Mouse (Mus musculus): Measurements from ENCODE around the gene Il4ra.

The Il4ra gene

DNA sequence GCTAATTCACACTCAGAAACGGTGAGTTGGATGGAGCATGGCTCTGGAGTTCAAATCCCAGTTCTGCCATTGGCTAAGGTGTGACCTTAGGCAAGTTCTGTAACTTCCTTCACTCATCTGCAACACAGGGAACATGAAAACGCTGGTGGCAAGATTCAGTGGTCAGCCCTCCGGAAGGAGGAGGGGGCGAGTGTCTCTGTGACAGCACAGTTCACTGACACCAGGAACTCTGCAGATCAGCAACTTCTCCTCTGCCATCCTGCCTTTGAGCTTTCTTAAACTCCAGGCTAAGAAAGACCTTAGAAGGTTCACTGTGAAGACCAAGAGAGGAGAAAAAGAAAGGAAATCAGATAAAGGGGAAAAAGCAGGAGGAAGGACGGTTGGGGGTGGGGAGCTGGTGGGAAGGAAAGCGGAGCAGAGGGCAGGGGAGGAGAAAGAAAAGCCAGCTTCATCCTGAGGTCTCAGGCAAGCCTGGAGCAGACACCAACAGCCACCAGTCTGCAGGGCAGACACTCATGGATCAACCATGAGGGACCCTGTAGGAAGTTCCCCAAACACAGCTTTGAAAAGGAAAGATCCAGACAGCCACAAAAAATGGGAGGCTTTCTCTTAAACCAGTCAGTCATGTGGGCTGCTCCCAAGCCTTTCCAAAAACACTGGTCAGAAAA lies 48.8 kb downstream of the Il4ra start:
- no peak for DNase-seq

DNA sequence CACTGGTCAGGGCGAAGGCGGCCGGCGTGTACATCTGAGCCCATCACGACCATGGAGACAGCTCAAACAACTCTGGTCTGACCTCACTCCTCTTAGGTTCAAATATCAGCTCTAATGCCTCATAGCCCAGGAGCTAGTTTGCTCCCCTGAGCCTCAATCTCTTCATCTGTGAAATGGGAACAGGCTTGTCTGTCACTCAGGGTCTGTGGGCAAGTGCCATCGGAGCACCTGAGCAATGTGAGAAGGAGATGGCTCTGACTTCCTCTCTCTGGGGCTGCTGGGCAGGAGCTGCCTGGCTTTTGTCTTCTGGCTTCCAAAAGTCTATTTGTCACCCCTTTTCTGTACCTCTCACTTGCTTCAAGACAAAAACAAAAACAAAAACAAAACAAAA lies 49.4 kb downstream of the Il4ra start:
- DNase-seq, result no peak

DNA sequence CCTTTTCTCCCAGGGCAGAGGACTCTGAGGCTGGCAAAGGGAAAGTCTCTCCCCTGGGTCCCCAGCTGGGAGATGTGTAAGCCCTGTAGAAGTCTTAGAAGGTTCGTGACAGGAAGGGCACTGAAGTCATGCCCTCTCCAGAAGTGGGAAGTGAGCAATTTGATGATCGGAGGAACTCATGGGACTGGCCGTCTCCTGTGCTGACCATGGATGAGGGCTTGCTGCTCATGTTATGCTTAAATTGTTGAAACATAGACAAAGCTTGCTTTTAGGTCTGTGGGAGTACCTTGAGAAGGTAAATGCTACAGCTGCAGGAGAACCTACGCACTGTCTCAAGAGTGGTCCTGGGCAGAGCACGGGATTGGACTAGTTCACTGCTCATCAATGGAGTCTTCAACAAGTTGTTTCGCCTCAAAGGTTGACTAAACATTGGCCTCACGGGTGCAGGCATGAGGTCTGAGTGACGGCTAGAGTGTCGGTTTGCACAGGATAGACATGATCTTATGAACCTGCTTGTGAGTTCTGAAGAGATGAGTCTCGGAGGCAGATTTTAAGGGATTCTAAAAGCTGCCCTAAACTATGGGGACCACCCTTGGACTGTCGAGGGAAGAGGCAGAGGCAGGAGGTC lies 50.0 kb downstream of the Il4ra start:
- no peak for DNase-seq

DNA sequence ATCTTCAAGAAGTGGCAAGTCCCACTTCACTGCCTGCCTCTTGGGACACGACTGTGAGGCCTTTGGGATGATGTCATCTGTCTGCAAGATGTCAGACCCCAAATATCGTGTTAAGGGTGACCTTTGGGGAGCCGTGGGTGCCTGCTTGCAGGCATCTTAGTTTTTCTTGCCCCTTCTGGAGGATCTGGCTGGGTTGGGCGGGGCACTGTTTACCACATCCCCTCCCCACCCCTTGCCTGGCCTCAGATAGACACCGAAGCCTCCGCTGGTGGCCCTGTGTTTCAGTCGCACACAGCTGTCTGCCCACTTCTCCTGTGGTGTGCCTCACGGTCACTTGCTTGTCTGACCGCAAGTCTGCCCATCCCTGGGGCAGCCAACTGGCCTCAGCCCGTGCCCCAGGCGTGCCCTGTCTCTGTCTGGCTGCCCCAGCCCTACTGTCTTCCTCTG lies 51.3 kb downstream of the Il4ra start, which contains the start of gene Il21r:
Gene Il21r, plus strand, starts transcription at position 245 of the 447 bp plus-strand sequence.
- no peak for DNase-seq

DNA sequence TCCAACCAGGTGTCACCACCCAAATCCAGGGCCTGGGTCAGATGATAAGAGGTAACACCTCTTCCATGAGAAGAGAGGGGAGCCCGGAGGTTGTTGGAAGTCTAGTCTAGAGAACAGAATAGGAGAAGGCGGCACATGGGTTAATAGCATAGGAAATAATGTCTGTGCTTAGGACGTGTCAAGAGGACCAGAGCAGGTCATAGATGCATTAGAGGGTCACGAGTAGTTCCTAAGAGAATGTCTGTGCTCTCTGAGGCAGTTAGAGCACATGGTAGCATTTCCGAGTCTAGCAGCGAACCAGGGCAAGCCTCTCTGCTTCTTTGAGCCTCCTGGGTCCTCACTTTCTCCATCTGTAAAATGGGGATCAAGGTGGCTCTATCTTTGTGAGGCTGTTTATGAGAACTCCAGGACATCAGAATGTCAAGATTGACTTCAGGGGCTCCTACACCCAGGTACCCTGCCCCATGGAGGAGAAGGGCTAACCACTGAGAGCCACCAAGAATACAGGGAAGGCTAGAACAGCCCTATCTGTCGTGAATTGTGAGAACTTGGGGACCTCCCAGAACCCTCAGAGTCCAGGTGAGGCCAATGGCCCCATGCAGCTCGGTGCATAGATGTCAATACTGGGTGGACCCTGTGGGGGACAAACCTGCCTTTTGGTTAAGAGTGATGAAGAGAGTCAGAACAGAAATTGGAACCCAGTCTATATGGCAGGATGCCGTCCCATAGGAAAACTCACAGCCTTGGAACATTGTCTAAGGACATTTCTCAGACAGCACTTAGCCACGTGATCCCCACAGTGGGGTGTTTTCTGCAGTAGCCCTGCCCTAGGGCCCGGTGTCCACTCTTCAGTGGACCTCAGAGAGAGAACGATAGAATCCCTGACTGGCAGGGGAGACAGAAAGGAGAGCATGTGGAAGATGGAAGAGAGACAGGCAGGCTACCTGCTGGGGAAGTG lies 52.7 kb downstream of the Il4ra start:
- DNase-seq, result no peak

DNA sequence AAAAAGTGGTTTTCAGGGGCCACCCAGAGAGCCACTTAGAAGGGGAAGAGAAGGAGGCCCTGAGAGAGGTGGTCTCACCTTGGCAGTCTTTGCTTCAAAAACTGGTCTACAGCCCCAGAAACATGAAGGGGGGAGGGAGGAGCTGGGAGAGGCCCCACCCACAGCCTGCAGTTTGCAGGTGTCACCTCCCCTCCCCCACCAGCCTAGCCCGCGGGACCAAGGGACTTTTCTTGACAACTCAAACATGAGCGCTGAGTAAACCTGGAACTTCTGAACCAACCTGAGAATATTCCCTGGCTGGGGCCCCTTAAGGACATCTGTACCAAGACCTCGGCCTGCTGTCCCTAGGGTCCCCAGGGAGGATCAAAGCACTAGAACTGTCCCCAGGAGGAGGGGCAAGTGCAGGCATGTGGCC lies 53.8 kb downstream of the Il4ra start:
- DNase-seq, result no peak

DNA sequence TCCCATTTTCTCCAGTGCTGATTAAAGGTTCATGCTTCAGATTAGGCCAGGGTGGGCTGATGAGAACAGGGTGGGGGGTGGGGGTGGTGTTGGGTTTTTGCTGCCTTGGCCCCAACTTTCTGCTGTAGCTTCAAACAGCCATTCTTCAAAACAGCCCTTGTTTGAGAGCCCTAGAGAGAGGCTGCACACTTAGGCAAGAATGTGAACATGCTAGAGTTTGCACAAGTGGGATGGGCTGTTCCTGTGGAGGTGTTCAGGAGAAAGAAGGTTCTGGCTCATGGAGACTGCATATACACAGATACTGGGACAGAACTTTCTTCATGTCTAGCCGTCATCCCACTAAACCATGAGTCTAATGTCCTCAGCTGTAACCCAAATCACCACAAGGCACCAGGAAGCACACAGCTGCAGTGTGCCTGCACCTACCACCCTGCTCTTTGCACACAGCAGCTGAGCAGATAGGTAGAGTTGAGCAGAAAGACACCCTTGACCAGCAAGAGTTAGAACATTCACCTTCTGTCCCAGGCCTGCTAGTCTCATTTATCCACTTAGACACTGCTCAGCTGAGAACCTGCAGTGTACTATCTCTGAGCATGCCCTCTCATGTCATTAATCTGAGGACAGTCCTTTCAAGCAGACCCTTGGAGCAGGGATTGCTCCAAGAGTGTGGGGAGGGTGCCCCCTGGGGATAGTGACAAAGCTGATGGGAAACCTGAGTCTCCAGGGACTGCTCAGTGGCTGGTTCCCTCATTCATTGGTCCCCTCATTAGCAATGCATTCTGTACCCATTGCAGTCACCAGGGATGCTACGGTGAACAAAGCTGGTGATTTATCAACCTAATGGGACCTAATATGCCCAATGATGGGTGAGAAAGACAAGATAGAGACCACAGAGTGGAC lies 54.6 kb downstream of the Il4ra start:
- no peak for DNase-seq

DNA sequence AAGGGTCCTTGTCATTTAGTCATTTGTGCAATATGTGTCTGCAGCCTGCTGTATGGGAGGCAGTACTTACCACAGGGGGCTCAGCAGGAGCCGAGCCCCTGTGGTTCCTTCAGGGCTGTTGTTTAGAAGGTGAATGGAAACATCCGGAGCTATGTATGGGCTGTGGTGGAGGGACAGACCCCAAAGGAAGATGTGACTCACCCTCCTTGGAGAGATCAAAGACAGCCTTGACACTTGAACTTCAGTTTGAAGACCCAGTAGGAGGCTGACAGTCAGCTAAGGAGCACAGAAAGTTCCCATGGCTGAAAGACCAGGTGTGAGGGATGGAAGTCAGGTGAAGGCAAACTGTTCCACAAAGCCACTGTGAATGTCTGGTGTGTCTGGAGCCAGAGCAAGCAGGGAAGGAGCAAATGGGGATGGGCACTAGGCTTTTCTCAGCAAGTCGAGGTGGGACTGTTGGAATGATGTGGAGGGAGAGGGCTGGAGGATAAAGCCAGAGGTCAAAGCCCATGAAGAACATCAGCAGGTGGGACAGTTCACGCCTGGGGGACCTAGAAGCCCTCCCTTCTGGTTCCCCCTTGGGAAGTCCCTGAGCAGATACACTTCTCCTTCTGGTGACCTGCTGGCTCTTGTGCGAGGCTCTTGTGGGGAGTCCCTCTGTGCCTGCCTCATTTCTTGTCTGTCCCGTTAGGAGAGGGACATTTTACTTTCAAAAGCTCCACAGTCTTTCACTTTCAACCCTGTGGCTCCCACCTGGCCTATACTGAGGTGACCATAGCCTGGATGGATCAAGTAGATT lies 55.7 kb downstream of the Il4ra start:
- no peak for DNase-seq

DNA sequence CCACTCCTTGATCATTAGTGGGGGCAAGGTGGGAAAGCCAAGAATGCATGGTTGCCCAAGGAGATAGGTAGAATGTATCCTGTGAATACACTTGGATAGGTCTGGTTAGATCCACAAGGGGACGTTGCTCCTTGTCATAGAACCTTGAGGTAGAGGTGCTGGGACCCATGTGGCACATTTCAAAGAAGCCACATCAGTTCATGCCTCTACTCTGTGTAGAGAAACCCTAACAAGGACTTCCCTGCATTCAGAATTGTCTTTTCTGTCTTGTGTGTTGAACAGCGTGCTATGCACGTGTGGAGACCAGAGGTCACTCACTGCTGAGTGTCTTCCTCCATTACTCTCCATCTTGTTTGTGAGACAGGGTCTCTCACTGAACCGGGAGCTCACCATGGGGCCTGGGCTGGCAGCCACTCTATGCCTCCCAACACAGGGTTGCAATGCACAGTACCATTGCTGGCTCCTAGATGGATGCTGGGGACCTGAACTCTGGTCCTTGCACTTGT lies 56.3 kb downstream of the Il4ra start:
- DNase-seq, result no peak

DNA sequence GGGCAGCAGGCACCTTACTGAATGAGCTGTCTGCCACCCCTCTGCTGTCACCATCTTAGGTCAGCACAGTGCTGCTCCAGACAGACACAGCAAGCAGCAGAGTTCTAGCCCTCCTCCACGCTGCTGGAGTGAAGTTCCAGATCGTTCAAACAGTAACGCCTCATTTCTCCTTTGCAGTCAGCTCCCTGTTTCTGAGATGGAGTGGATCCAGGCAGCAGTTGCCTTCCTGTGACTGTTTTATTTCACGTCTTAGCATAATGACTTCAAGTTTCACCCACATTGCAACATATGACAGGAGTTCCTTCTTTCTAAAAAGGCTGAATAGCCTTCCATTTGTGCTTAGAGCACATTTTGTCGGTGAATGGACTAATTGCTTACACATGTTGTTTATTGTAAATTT lies 61.7 kb downstream of the Il4ra start:
- DNase-seq, result no peak

DNA sequence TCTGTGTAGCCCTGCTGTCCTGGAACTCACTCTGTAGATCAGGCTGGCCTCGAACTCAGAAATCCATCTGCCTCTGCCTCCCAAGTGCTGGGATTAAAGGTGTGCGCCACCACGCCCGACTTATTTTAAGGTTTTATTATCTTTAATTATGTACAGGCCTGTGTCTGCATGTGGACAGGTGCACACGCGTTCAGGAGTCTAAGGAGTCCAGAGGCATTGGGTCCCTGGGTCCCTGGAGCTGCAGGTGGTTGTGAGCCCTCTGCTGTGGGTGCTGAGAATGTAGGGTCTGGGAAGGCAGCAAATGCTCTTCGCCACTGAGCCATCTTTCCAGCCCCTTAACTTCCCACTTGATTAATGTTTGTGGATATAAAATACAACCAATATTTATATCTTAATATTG lies 63.5 kb downstream of the Il4ra start:
- no peak for DNase-seq

DNA sequence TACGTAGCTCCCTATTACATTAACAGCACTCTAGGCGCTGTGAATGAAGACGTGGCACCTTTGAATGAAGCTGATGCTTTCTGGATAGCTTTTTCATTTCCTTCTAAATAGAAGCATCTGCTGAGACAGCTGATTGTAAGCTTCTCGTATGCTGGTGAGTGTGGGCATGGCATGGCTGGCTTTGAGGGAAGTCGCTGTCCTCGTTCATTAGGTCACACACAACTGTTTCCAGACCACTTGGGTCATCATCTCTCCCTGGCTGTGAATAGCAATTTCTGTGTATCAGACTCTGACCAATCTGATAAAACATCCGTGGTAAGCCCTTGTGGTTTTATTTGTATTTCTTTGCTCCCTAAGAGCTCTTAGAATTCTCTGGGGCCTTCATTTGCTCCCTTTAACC lies 66.1 kb downstream of the Il4ra start:
- no peak for DNase-seq

DNA sequence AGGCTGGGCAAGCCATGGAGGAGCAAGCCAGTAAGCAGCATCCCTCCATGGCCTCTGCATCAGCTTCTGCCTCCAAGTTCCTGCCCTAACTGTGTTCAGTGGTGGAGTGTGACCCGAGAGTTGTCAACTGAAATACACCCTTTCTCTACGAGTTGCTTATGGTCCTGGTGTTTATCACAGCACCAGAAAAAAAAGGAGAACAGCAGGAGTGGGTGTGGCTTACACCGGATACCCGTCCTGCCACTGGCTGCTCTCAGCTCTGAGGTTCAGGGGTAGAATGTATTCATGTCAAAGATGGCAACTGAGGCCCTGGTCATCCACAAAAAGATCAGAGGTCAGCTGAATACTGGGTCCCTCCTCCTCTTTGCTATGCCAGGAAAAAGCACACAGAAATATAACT lies 68.2 kb downstream of the Il4ra start:
- no peak for DNase-seq

DNA sequence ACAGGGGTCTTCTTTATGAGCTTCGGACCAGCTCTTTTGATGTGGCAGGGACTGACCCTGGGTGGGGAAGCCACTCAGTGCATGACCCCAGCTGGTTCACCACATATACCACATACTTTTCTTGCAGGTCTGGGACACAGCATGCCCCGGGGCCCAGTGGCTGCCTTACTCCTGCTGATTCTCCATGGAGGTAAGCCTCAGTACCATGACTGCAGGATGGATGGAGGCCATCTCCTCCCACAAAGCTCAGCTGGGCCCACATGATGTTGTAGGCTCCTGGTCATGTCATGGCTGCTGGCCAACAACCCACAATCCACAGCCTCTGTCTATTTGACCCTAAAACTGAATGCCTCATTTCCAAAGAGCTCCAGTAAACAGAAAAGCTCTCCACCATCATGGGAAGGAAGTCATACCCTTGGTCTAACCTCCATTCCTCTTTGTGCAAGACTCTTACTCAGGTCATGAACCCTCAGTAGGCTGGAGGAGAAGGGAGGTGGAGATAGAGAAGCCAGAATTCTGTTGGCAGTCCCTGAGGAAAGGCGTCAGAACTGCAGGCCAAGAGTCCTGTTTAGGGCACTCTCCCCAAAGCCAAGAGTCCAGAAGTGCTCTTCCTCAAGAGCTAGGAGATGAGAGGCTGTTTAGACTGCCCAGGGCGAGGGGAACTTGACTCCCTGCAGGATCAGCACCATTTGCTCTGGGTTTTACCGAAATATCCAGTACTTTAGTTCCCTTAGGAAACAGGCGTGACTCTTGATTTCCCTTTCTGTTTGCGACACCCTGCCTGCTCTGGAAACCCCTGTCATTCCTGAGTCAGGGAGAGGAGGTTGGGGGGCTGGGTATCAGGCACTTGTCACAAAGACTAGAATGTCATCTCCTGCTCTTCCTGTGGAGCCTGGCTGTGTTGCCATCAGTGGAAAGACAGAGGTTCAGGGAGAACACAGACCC lies 71.1 kb downstream of the Il4ra start:
- no peak for DNase-seq

DNA sequence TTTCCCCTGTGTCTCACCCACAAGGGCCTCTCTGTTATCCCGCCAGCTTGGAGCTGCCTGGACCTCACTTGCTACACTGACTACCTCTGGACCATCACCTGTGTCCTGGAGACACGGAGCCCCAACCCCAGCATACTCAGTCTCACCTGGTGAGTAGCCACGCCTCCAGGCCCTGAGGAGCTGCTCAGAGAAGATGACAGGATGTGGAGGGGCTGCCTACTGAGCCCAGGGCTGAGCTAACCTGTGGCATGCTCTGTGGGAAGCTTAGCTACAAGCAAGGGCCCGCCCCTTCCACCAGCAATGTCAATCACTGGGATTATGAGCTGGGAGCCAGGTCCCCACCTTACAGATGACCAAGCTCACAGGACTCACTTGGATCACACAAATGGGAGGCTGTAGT lies 73.3 kb downstream of the Il4ra start:
- no peak for DNase-seq

DNA sequence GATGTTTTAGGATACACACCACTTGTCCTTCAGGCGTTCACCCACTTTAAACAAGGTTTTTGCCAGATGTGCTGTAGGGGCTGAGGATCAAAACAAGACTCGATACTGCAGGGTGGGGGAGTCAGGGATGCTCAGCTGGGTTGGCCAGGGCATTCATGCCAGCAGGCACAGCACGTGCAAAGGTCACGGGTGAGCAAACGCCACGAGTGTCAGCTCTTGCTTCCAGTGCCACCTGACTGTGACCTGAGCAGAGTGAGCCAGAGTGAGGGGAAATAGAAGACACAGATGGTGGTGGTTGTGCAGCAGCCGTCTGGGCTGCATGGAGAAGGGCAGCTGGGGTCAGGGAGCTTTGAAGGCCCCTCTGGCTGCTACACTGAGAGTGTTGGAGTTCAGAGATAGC lies 73.9 kb downstream of the Il4ra start:
- no peak for DNase-seq
